Mouse (Mus musculus): Measurements from ENCODE around the gene Med14.

DNA sequence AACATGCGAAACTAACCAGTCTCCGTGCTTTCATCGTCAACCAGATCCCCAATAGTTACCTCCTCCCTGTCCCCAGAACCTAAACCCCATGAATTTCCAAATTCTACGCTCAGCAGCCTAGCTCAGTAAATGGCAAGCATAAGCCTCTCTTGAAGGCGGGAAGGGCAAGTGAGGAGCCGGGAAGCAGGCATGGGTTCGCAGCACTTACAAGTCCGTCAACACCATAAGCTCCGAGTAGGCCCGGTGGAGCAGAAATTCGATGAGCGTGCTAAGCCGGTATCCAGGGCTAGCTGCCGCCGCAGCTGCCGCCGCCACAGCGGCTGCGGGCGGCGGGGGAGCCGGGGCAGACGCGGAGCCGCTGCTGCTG is 631 bp downstream of the Med14 start:
- no peak for TF ChIP-seq FLI1 (IDR thresholded peaks at IDR 0.05; ENCODE audit: low read length)
- no peak for TF ChIP-seq GATA1 (IDR thresholded peaks at IDR 0.05; ENCODE audit: borderline replicate concordance, low read length)

Data from megakaryocyte, embryonic 14.5 days (primary cell).